Mouse (Mus musculus) C2C12 (cell line): ENCODE data around the gene Pabpn1l.
A peak's percentile ranks its signal among the peaks of the same experiment; 100 is the strongest.

Experiments
- CTCF ChIP-seq: IDR thresholded peaks from one replicate; pipeline ENCODE4 v1.5.1; 2011; ENCODE audit not compliant: control insufficient read depth, insufficient read depth, insufficient read length
- MAX ChIP-seq: IDR thresholded peaks from one replicate; pipeline ENCODE4 v1.6.1; 2011; ENCODE audit warnings: mild to moderate bottlenecking, control low read depth
- MYOD1 ChIP-seq: IDR thresholded peaks from one replicate; pipeline ENCODE4 v1.6.1; 2011; ENCODE audit warnings: low read depth; ENCODE audit not compliant: control insufficient read depth, insufficient read length

DNA sequence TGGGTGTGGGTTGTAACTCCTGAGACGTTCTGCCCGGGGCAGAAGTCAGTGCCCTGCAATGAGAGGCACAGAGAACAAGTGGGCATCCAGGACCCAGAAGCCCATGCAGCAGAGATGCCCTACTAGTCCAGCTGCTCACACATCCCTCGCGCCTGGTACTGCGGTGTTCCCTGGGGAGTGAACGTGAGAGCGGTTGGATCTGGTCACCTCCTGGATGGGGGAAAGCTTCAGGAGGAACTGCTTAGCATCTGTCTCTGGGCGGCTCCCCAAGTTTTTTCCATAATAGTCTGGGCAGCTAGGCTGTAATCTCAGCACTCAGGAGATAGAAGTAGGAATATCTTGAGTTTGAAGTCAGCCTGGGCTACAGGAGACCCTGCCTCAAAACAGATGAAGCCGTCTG is 37.6 kb downstream of the Pabpn1l start:
- TF ChIP-seq CTCF (no peak), MAX (no peak), MYOD1 (peak; percentile 49)
